Mouse (Mus musculus) MEL (cell line): Measurements from ENCODE around the gene Agap2. TPM values are rescaled to one million over a fixed set of nuclear protein-coding genes. Genes with fewer than 3 reads are reported as not detected.

Experiments used
- DNase-seq: peaks from one replicate; pipeline ENCODE4 v3.0.0; 2011; ENCODE audit warnings: low read depth, low spot score
- H3K27ac ChIP-seq: 2 replicates; pipeline ENCODE4 v1.5.1; 2012; ENCODE audit warnings: low read depth, mild to moderate bottlenecking, control low read depth, low read length, moderate library complexity; ENCODE audit not compliant: control insufficient read depth
- H3K27me3 ChIP-seq, 2 experiments: fragments of 150-350 bp in 1 of 2; sonication (generic) in 1 of 2; 2 replicates each; pipeline ENCODE4 v1.6.1; 2012; ENCODE audit warnings: low read length in 2 of 2, mild to moderate bottlenecking in 2 of 2, improper control_type of control experiment in 1 of 2, moderate library complexity in 1 of 2; ENCODE audit not compliant: insufficient read depth in 2 of 2, control insufficient read depth in 1 of 2
- H3K36me3 ChIP-seq, 2 experiments: 2 replicates each; pipeline ENCODE4 v1.6.1; 2012 to 2014; ENCODE audit warnings: low read length in 2 of 2, improper control_type of control experiment in 1 of 2, inconsistent platforms in 1 of 2, mild to moderate bottlenecking in 1 of 2; ENCODE audit not compliant: insufficient read depth in 2 of 2, control insufficient read depth in 1 of 2
- H3K4me1 ChIP-seq, 2 experiments: fragments of 150-350 bp in 1 of 2; sonication (generic) in 1 of 2; 2 replicates each; pipeline ENCODE4 v1.6.1; 2012; ENCODE audit warnings: low read length in 2 of 2, improper control_type of control experiment in 1 of 2, mild to moderate bottlenecking in 1 of 2; ENCODE audit not compliant: insufficient read depth in 2 of 2, control insufficient read depth in 1 of 2
- H3K4me3 ChIP-seq, 2 experiments: fragments of 150-350 bp in 1 of 2; sonication (generic) in 1 of 2; 2 replicates each; pipeline ENCODE4 v1.5.1; 2012; ENCODE audit warnings: low read depth in 2 of 2, low read length in 2 of 2, mild to moderate bottlenecking in 2 of 2, moderate library complexity in 2 of 2, control low read depth in 1 of 2, improper control_type of control experiment in 1 of 2; ENCODE audit not compliant: control insufficient read depth in 1 of 2, insufficient read depth in 1 of 2
- H3K79me2 ChIP-seq: 2 replicates; pipeline ENCODE4 v1.6.1; 2012; ENCODE audit warnings: mild to moderate bottlenecking, low read length, moderate library complexity; ENCODE audit not compliant: control insufficient read depth, poor library complexity, insufficient read depth
- H3K9ac ChIP-seq: 2 replicates; pipeline ENCODE4 v1.6.1; 2012; ENCODE audit warnings: low read depth, mild to moderate bottlenecking, control low read depth, low read length, moderate library complexity; ENCODE audit not compliant: control insufficient read depth, poor library complexity, severe bottlenecking
- H3K9me3 ChIP-seq: fragments of 150-350 bp; sonication (generic); replicated peaks from 2 replicates; pipeline ENCODE4 v1.6.1; 2012; ENCODE audit warnings: mild to moderate bottlenecking, low read length, improper control_type of control experiment, moderate library complexity; ENCODE audit not compliant: insufficient read depth
- CHD1 ChIP-seq: IDR thresholded peaks from 2 replicates; pipeline ENCODE4 v1.6.1; 2012; ENCODE audit warnings: low read depth, mild to moderate bottlenecking, inconsistent platforms, low read length, improper control_type of control experiment
- CHD2 ChIP-seq: IDR thresholded peaks from 2 replicates; pipeline ENCODE4 v1.6.1; 2011; ENCODE audit warnings: low read length, improper control_type of control experiment
- CTCF ChIP-seq, 3 experiments: IDR thresholded peaks in 2 of 3; conservative IDR thresholded peaks in 1 of 3; 2 replicates each; pipeline ENCODE4 v1.5.1; 2011 to 2012; ENCODE audit warnings: low read length in 3 of 3, low read depth in 2 of 3, mild to moderate bottlenecking in 2 of 3, improper control_type of control experiment in 1 of 3, inconsistent platforms in 1 of 3, mixed read lengths in 1 of 3, moderate library complexity in 1 of 3; ENCODE audit not compliant: control insufficient read depth in 1 of 3, insufficient read depth in 1 of 3, poor library complexity in 1 of 3, severe bottlenecking in 1 of 3
- E2F4 ChIP-seq: IDR thresholded peaks from 2 replicates; pipeline ENCODE4 v1.6.1; 2011; ENCODE audit warnings: low read depth, low read length, improper control_type of control experiment, borderline replicate concordance
- ELF1 ChIP-seq: IDR thresholded peaks from 2 replicates; pipeline ENCODE4 v1.6.1; 2014; ENCODE audit warnings: low read depth, mild to moderate bottlenecking, inconsistent platforms, low read length, improper control_type of control experiment, moderate library complexity
- EP300 ChIP-seq, 2 experiments: IDR thresholded peaks; 2 replicates each; pipeline ENCODE4 v1.6.1; 2011; ENCODE audit warnings: improper control_type of control experiment in 2 of 2, low read length in 2 of 2, low read depth in 1 of 2, mild to moderate bottlenecking in 1 of 2
- GABPA ChIP-seq: IDR thresholded peaks from 2 replicates; pipeline ENCODE4 v1.6.1; 2012; ENCODE audit warnings: low read depth, mild to moderate bottlenecking, inconsistent platforms, low read length, improper control_type of control experiment, moderate library complexity
- GATA1 ChIP-seq: IDR thresholded peaks from 2 replicates; pipeline ENCODE4 v1.6.1; 2011; ENCODE audit warnings: low read depth, low read length, improper control_type of control experiment
- HCFC1 ChIP-seq: IDR thresholded peaks from 2 replicates; pipeline ENCODE4 v1.6.1; 2012; ENCODE audit warnings: low read depth, mild to moderate bottlenecking, inconsistent platforms, low read length, improper control_type of control experiment, moderate library complexity
- JUND ChIP-seq: IDR thresholded peaks from 2 replicates; pipeline ENCODE4 v1.6.1; 2011; ENCODE audit warnings: low read depth, mild to moderate bottlenecking, improper control_type of control experiment, low read length
- MXI1 ChIP-seq: IDR thresholded peaks from 2 replicates; pipeline ENCODE4 v1.6.1; 2011; ENCODE audit warnings: mild to moderate bottlenecking, low read depth, low read length, improper control_type of control experiment
- MYC ChIP-seq: IDR thresholded peaks from 2 replicates; pipeline ENCODE4 v1.6.1; 2011; ENCODE audit warnings: low read depth, mild to moderate bottlenecking, low read length, improper control_type of control experiment, moderate library complexity
- POLR2AphosphoS2 ChIP-seq: IDR thresholded peaks from 2 replicates; pipeline ENCODE4 v1.6.1; 2011; ENCODE audit warnings: low read length, improper control_type of control experiment
- POLR2AphosphoS5 ChIP-seq: IDR thresholded peaks from 2 replicates; pipeline ENCODE4 v1.6.1; 2012; ENCODE audit warnings: low read depth, borderline replicate concordance, mild to moderate bottlenecking, inconsistent platforms, low read length, moderate library complexity, mixed read lengths
- RAD21 ChIP-seq: IDR thresholded peaks from 2 replicates; pipeline ENCODE4 v1.6.1; 2011; ENCODE audit warnings: mild to moderate bottlenecking, low read depth, low read length, improper control_type of control experiment
- RCOR1 ChIP-seq: IDR thresholded peaks from 2 replicates; pipeline ENCODE4 v1.6.1; 2012; ENCODE audit warnings: low read depth, mild to moderate bottlenecking, inconsistent platforms, low read length, improper control_type of control experiment
- SIN3A ChIP-seq: IDR thresholded peaks from 2 replicates; pipeline ENCODE4 v1.6.1; 2012; ENCODE audit warnings: low read length, improper control_type of control experiment, inconsistent platforms
- SMC3 ChIP-seq: IDR thresholded peaks from 2 replicates; pipeline ENCODE4 v1.6.1; 2011; ENCODE audit warnings: low read depth, low read length, improper control_type of control experiment
- TAL1 ChIP-seq: IDR thresholded peaks from 2 replicates; pipeline ENCODE4 v1.6.1; 2012; ENCODE audit warnings: mild to moderate bottlenecking, inconsistent platforms, low read length, moderate library complexity, mixed read lengths
- TBP ChIP-seq: IDR thresholded peaks from 2 replicates; pipeline ENCODE4 v1.8.0; 2011; ENCODE audit warnings: low read depth, low read length, improper control_type of control experiment
- UBTF ChIP-seq: IDR thresholded peaks from 2 replicates; pipeline ENCODE4 v1.6.1; 2012; ENCODE audit warnings: low read depth, mild to moderate bottlenecking, inconsistent platforms, low read length, improper control_type of control experiment, moderate library complexity, borderline replicate concordance; ENCODE audit not compliant: insufficient read depth
- USF1 ChIP-seq: IDR thresholded peaks from 2 replicates; pipeline ENCODE4 v1.6.1; 2014; ENCODE audit warnings: low read depth, mild to moderate bottlenecking, inconsistent platforms, low read length, improper control_type of control experiment, moderate library complexity
- USF2 ChIP-seq, 2 experiments: IDR thresholded peaks; 2 replicates each; pipeline ENCODE4 v1.6.1; 2011 to 2012; ENCODE audit warnings: improper control_type of control experiment in 2 of 2, low read length in 2 of 2, borderline replicate concordance in 1 of 2, inconsistent platforms in 1 of 2, low read depth in 1 of 2, mild to moderate bottlenecking in 1 of 2; ENCODE audit not compliant: insufficient read depth in 1 of 2
- ZC3H11A ChIP-seq: IDR thresholded peaks from 2 replicates; pipeline ENCODE4 v1.6.1; 2012; ENCODE audit warnings: low read depth, mild to moderate bottlenecking, inconsistent platforms, low read length, improper control_type of control experiment
- ZNF384 ChIP-seq: IDR thresholded peaks from 2 replicates; pipeline ENCODE4 v1.6.1; 2012; ENCODE audit warnings: low read depth, mild to moderate bottlenecking, inconsistent platforms, low read length, improper control_type of control experiment
- polyA plus RNA-seq, 2 experiments: library from polyadenylated mRNA; stranded (reverse) in 1 of 2; unstranded in 1 of 2; fragments of >175 nt in 1 of 2; fragments of >200 nt in 1 of 2; gene quantifications; 2 replicates each; pipeline versions ENCODE4 v1.2.1 to v1.2.4; 2012; ENCODE audit warnings: low replicate concordance in 2 of 2, low read depth in 1 of 2; ENCODE audit not compliant: insufficient read length in 2 of 2, insufficient read depth in 1 of 2, missing spikeins in 1 of 2
- total RNA-seq: library from RNA; depleted of rRNA; stranded (reverse); fragments of 300-350 nt; gene quantifications from 2 replicates; pipeline ENCODE4 v1.2.3, GENCODE M21; 2012

The Agap2 gene
- total and polyA plus RNA-seq, 3 experiments = 0.04 to 0.46 TPM; not detected in 1

DNA sequence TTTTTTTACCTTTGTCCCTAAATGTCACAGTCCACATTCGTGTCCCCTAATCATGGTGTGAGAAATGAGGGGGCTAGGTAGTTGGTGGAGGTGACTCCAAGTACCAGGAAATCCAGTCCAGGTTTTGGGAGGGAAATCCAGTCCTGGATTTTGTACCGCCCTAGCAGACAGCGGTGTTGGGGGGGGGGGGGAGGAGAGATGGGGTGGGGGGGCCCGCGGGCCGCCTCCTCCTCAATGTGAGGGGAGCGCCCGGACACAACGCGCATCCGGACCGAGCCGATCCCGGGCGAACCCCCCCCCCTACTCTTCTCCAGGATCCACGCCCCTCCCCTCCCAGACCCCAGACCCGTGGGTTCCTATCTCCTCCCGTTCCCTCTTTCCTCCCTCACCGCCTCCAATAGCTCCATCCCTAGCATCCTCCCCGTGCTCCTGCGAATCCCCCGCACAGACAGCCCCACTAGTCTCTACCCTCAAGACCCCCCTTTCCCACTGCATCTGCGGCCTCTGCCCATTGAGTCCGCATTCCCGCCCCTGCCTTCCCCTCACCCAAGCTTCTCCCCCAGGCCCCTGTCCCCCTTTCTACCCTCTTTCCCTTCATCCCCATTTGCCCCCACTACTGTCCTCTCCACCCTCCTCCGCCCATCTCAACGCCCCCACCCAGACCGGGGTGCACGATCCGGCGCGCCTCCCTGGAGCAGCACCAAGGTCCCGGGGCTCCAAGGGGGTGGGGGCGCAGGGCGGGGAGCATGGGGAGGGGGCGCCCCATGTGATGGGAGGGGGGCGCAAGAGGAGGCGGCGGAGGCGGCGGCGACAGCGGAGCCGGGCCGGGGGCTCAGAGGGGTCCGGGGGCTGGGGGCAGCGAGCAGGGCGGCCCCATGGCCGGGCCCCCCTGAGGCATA is 3.8 kb downstream of the Agap2 start:
- no peaks in the 10 kb centered on the region for H3K36me3 ChIP-seq
- no peaks in the 10 kb centered on the region for H3K9me3 ChIP-seq
- no peak overlapping the region for H3K27ac ChIP-seq
- H3K79me2 ChIP-seq = no peaks in the 10 kb centered on the region
- no peaks in the 10 kb centered on the region for H3K4me1 ChIP-seq
- no peak overlapping the region for H3K4me3 ChIP-seq
- no peak for DNase-seq
- no peaks in the 10 kb centered on the region for H3K27me3 ChIP-seq
- H3K9ac ChIP-seq = no peak overlapping the region
- TF ChIP-seq CTCF (IDR thresholded peaks at IDR 0.05 in 2 of 3, conservative IDR thresholded peaks at IDR 0.05 in 1 of 3; ENCODE audit: control insufficient read depth in 1 of 3, insufficient read depth in 1 of 3, low read depth in 2 of 3, low read length in 3 of 3, poor library complexity in 1 of 3, severe bottlenecking in 1 of 3) (no peak), JUND (no peak), POLR2AphosphoS5 (no peak), SMC3 (no peak), ZNF384 (no peak), HCFC1 (no peak), MYC (no peak), USF1 (no peak), RAD21 (no peak), GATA1 (no peak), RCOR1 (no peak), USF2 (IDR thresholded peaks at IDR 0.05; ENCODE audit: borderline replicate concordance in 1 of 2, insufficient read depth in 1 of 2, low read depth in 1 of 2, low read length in 2 of 2) (no peak), UBTF (no peak), CHD1 (no peak)

DNA sequence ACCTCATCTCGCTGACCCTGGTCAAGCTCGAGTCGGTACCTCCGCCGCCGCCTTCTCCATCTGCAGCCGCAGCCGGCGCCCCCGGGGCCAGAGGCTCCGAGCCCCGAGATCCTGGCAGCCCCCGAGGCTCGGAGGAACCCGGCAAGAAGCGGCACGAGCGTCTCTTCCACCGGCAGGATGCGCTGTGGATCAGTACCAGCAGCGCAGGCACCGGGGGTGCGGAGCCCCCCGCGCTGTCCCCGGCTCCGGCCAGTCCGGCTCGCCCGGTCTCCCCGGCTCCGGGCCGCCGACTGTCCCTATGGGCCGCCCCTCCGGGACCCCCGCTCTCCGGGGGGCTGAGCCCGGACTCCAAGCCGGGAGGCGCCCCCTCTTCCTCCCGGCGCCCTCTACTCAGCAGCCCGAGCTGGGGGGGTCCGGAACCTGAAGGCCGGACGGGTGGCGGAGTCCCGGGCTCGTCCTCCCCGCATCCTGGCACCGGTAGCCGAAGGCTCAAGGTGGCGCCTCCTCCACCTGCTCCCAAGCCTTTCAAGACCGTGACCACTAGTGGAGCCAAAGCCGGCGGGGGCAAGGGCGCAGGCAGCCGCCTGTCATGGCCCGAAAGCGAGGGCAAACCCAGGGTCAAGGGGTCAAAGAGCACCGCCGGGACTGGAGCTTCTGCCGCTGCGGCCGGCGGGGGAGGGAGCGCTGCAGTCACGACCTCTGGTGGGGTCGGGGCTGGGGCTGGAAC is 4.7 kb downstream of the Agap2 start:
- TF ChIP-seq TBP (no peak), JUND (no peak), GABPA (no peak), TAL1 (no peak), GATA1 (no peak), POLR2AphosphoS2 (no peak), SIN3A (no peak), CHD2 (no peak), USF2 (IDR thresholded peaks at IDR 0.05; ENCODE audit: borderline replicate concordance in 1 of 2, insufficient read depth in 1 of 2, low read depth in 1 of 2, low read length in 2 of 2) (no peak), RAD21 (no peak), E2F4 (no peak), SMC3 (no peak), ZC3H11A (no peak), EP300 (IDR thresholded peaks at IDR 0.05; ENCODE audit: low read depth in 1 of 2, low read length in 2 of 2) (no peak), UBTF (no peak), ZNF384 (no peak), ELF1 (no peak), MXI1 (no peak)
- Histone ChIP-seq H3K27me3 (no peaks in the 10 kb centered on the region), H3K9me3 (no peaks in the 10 kb centered on the region), H3K27ac (no peak overlapping the region), H3K9ac (no peak overlapping the region), H3K79me2 (no peaks in the 10 kb centered on the region), H3K36me3 (no peaks in the 10 kb centered on the region), H3K4me1 (no peaks in the 10 kb centered on the region), H3K4me3 (no peak overlapping the region)
- DNase-seq = no peak
